In the genomic region with DNA sequence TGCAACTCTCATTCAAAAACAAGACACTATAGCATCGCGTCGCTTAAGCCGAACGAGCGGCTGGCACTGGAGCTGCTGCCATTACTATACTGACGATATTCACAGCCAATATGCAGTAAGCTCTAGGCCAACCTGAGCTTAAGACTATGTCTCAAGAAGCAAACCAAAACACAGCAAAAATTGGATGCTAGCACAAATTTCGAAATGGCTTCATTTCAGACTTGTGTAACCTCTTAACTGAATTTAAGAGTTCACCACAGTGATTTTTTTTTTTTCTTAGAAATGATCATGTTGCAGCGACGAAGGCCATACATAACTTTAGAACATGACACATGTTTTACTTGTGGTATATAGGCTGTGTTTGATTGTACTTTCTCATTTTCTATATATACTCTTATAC, we compare ENCODE assay signal across 19 mouse cellular contexts.
"Had no signal": no experiment of that assay in that cellular context is flagged by ENCODE, and none has a peak within 500 bp of the region (broad histone marks: within the 10 kb centered on the region; RNA-seq: fewer than 3 reads in every experiment).

No protein-coding gene starts in this region.

- DNase-seq: cerebellum, adult 9-11 months; cerebellum, postnatal 10 days; cerebellum, postnatal 14 days; cerebellum, postnatal 25 days; cerebellum, postnatal 36 days; embryo, embryonic 11 days; forebrain, postnatal 0 days; gastrocnemius, adult 2 months; gastrocnemius, postnatal 10 days; gastrocnemius, postnatal 14 days; gastrocnemius, postnatal 25 days; gastrocnemius, postnatal 36 days; heart, adult 11 months; heart, adult 18-20 months; heart, adult 2 months had no signal

- ATAC-seq: forebrain, embryonic 13.5 days; forebrain, embryonic 14.5 days; forebrain, embryonic 15.5 days; forebrain, embryonic 16.5 days; forebrain, postnatal 0 days had no signal
